Mouse (Mus musculus): ENCODE measurements around the gene Dctn1. TPM values are rescaled to one million over a fixed set of nuclear protein-coding genes. Genes with fewer than 3 reads are reported as not detected.

Gene Dctn1
- polyA plus RNA-seq, 1 experiment from 2014 or later, result 26.9 TPM

DNA sequence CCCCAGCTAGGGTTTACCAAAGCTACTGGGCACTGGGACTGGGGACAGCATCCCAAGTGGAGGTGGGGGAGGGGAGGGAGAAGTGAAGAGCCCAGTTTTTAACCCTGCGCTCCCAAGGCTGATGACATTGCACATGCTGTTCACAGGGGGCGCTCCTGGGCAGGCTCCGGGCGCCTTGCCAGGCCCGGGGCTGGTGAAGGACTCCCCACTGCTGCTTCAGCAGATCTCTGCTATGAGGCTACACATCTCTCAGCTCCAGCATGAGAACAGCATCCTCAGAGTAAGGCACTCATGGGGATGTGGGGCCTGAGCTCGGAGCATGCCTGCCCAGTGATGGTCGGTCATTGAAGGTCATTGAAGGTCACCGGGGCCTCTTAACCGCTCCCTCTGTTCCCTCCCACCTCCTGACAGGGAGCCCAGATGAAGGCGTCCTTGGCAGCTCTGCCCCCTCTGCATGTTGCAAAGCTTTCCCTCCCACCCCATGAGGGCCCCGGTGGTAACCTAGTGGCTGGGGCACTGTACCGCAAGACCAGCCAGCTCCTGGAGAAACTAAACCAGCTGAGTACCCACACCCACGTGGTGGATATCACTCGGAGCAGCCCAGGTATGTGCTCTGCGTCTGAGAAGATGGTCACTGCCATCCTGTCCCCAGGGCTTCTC lies 31.8 kb downstream of the Dctn1 start:
- ATAC-seq (ENCODE audit: low read depth), result no peak
- 68% methylated on average over 15 of the region's 15 CpGs for WGBS (ENCODE audit: insufficient replicate concordance)
- H3K4me3 ChIP-seq (ENCODE audit: low read depth, low read length), result no peak overlapping the region
- no peak overlapping the region for H3K27ac ChIP-seq (ENCODE audit: low read length)
- no peaks in the 10 kb centered on the region for H3K9me3 ChIP-seq (replicated peaks; ENCODE audit: control insufficient read depth, low read length)
- H3K9ac ChIP-seq (ENCODE audit: low read depth, low read length), result no peak overlapping the region
- peaks cover 39% of the 10 kb centered on the region for H3K36me3 ChIP-seq (ENCODE audit: control insufficient read depth, insufficient read depth)
- H3K4me2 ChIP-seq (ENCODE audit: low read depth, low read length), result no peak overlapping the region
- H3K4me1 ChIP-seq (ENCODE audit: control insufficient read depth, low read depth, low read length), result no peaks in the 10 kb centered on the region
- H3K27me3 ChIP-seq (ENCODE audit: control insufficient read depth, insufficient read depth, low read depth, low read length), result no peaks in the 10 kb centered on the region

DNA sequence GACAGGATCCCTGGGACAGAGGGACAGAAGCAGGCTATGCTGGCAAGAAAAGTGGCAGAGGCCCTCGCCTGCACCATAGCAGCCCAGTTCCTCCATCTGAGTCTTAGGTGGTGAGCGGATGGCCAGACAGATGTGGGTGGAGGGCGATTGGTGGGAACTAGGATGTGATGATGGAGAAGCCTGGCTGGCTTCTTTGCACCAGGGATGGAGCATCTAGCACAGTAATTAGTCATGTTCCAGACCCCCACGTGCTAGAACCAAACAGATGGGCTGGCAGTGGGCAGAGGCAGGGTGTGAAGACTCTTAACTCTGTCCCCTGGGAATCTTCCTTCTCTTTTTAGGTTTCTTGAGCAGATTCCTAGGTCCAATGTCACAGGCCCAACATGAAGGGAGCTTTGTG lies 37.6 kb downstream of the Dctn1 start:
- Histone ChIP-seq H3K4me3 (ENCODE audit: low read depth, low read length) (no peak overlapping the region), H3K27ac (ENCODE audit: low read length) (no peak overlapping the region), H3K4me1 (ENCODE audit: control insufficient read depth, low read depth, low read length) (no peaks in the 10 kb centered on the region), H3K9me3 (replicated peaks; ENCODE audit: control insufficient read depth, low read length) (no peaks in the 10 kb centered on the region), H3K4me2 (ENCODE audit: low read depth, low read length) (no peak overlapping the region), H3K9ac (ENCODE audit: low read depth, low read length) (no peak overlapping the region), H3K36me3 (ENCODE audit: control insufficient read depth, insufficient read depth) (no peaks in the 10 kb centered on the region; the same call in 1 of the 2 replicates), H3K27me3 (ENCODE audit: control insufficient read depth, insufficient read depth, low read depth, low read length) (no peaks in the 10 kb centered on the region)
- 64% methylated on average over 4 of the region's 4 CpGs for WGBS (ENCODE audit: insufficient replicate concordance)
- ATAC-seq (ENCODE audit: low read depth), result no peak

DNA sequence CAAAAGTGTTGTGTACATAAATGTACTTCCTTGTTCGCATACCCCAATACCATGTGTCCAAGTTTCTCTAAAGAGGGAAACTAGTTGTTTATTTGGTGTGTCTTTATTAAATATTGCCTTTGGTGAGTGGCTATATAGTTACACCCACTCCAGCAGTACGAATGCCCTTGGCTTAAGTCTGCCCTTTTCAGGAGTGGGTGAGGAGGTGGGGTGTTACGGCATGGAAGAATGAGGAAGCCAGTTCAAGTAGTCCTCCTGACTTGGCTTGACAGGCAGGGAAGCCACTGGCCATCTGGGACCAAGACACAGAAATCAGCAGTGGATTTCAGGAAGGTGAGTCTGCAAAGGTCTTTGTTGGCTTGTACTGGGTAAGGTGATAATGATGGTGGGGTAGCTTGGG lies 40.1 kb downstream of the Dctn1 start:
- Histone ChIP-seq H3K27ac (ENCODE audit: low read length) (no peak overlapping the region), H3K9ac (ENCODE audit: low read depth, low read length) (no peak overlapping the region), H3K4me3 (ENCODE audit: low read depth, low read length) (no peak overlapping the region), H3K27me3 (ENCODE audit: control insufficient read depth, insufficient read depth, low read depth, low read length) (no peaks in the 10 kb centered on the region), H3K36me3 (ENCODE audit: control insufficient read depth, insufficient read depth) (no peaks in the 10 kb centered on the region), H3K9me3 (replicated peaks; ENCODE audit: control insufficient read depth, low read length) (no peaks in the 10 kb centered on the region), H3K4me2 (ENCODE audit: low read depth, low read length) (no peak overlapping the region), H3K4me1 (ENCODE audit: control insufficient read depth, low read depth, low read length) (no peaks in the 10 kb centered on the region)
- no peak for ATAC-seq (ENCODE audit: low read depth)
- 71% methylated on average over 3 of the region's 3 CpGs for WGBS (ENCODE audit: insufficient replicate concordance)

DNA sequence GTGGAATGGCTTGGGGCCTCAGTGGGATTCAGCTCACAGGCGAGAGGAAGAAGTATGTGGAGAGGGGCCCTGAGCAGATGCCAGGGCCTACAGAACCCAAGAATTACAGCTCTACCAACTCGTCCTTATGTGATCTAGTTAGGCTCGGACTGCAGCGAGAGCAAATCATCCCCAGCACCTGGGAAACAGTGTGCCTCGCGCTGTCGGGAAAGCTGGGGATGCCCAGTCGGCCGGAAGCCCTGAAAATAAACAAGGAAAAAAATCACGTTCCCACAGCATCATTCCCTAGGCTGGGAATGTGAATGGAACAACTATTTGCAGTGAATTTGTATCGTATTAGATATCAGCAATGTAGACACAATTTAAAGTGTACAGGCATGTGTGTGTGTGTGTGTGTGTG lies 40.6 kb downstream of the Dctn1 start:
- H3K27ac ChIP-seq (ENCODE audit: low read length), result no peak overlapping the region
- H3K9ac ChIP-seq (ENCODE audit: low read depth, low read length), result no peak overlapping the region
- no peaks in the 10 kb centered on the region for H3K27me3 ChIP-seq (ENCODE audit: control insufficient read depth, insufficient read depth, low read depth, low read length)
- no peaks in the 10 kb centered on the region for H3K4me1 ChIP-seq (ENCODE audit: control insufficient read depth, low read depth, low read length)
- no peak for ATAC-seq (ENCODE audit: low read depth)
- no peaks in the 10 kb centered on the region for H3K9me3 ChIP-seq (replicated peaks; ENCODE audit: control insufficient read depth, low read length)
- 62% methylated on average over 11 of the region's 11 CpGs for WGBS (ENCODE audit: insufficient replicate concordance)
- no peak overlapping the region for H3K4me2 ChIP-seq (ENCODE audit: low read depth, low read length)
- no peak overlapping the region for H3K4me3 ChIP-seq (ENCODE audit: low read depth, low read length)
- no peaks in the 10 kb centered on the region for H3K36me3 ChIP-seq (ENCODE audit: control insufficient read depth, insufficient read depth)

DNA sequence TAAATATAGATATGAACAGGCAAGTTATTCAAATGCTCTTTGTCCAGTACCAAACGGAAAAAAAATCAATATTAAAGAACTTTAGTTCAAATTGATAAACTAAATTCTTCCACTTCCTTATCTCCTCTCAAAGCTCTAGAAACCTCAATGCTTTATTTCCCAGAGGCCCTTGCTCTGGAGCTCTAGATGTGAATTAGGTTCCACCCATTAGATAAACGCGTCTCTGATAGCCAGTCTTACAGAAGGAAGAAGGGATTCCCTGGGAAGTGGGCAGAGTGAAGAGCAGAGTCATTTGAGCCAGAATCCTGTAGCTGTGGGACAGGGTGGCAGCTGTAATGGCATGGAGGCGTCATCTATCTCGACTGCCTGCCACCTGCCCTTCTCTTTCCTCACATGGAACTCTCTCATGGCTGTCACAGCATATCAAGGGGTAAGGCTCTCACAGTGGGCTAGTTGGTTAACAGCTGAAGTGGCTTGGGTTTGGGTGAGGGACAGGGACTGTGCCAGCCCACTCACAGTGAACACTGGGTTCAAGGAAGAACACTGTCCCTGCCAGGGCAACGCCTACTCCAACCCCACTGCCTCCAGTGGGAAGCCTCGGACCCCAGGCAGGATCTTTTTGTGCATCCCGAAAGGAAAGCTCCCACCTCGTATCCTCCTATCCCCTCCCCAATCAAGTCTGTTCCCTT lies 41.8 kb downstream of the Dctn1 start:
- 46% methylated on average over 9 of the region's 9 CpGs for WGBS (ENCODE audit: insufficient replicate concordance)
- Histone ChIP-seq H3K27ac (ENCODE audit: low read length) (no peak overlapping the region), H3K4me3 (ENCODE audit: low read depth, low read length) (no peak overlapping the region), H3K9ac (ENCODE audit: low read depth, low read length) (no peak overlapping the region), H3K4me2 (ENCODE audit: low read depth, low read length) (no peak overlapping the region), H3K36me3 (ENCODE audit: control insufficient read depth, insufficient read depth) (no peaks in the 10 kb centered on the region), H3K4me1 (ENCODE audit: control insufficient read depth, low read depth, low read length) (no peaks in the 10 kb centered on the region), H3K9me3 (replicated peaks; ENCODE audit: control insufficient read depth, low read length) (no peaks in the 10 kb centered on the region), H3K27me3 (ENCODE audit: control insufficient read depth, insufficient read depth, low read depth, low read length) (no peaks in the 10 kb centered on the region)
- no peak for ATAC-seq (ENCODE audit: low read depth)

DNA sequence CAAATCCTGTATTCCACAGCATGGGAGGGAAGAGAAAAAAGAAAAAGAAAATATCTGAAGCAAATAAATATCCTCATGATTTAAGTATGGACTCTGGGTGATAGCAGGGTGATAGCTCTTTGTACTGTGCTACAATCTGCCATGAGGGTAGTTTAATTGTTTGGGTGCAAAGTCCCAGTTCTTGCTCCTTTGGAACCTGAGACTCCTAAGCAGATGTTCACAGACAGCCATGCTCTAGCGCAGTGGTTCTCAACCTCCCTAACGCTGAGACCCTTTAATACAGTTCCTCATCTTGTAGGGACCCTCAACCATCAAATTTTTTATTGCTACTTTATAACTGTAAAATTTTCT lies 42.3 kb downstream of the Dctn1 start:
- no peaks in the 10 kb centered on the region for H3K36me3 ChIP-seq (ENCODE audit: control insufficient read depth, insufficient read depth)
- H3K4me1 ChIP-seq (ENCODE audit: control insufficient read depth, low read depth, low read length), result no peaks in the 10 kb centered on the region
- H3K27ac ChIP-seq (ENCODE audit: low read length), result no peak overlapping the region
- 63% methylated on average over 2 of the region's 2 CpGs for WGBS (ENCODE audit: insufficient replicate concordance)
- ATAC-seq (ENCODE audit: low read depth), result no peak
- H3K27me3 ChIP-seq (ENCODE audit: control insufficient read depth, insufficient read depth, low read depth, low read length), result no peaks in the 10 kb centered on the region
- H3K9ac ChIP-seq (ENCODE audit: low read depth, low read length), result no peak overlapping the region
- H3K9me3 ChIP-seq (replicated peaks; ENCODE audit: control insufficient read depth, low read length), result no peaks in the 10 kb centered on the region
- no peak overlapping the region for H3K4me2 ChIP-seq (ENCODE audit: low read depth, low read length)
- no peak overlapping the region for H3K4me3 ChIP-seq (ENCODE audit: low read depth, low read length)

DNA sequence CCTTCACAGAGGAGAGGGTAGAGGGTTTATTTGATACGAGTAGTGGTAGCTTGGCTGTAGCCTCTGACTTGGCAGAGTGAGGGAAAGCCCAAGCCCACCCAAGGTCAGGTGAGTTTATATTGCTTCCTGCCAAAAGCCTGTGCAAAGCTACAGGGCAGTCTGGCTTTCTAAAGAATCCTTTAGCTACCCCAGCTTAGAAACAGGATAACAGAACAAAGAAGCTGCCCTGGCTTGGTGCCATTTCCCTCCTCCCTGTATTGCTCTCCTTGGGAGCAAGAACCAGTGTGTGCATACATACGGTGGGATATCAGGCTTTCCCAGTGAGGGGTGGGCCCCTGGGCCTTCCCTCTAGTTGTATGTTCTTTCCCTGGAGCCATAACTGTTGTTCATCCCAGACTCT lies 44.8 kb downstream of the Dctn1 start:
- Histone ChIP-seq H3K36me3 (ENCODE audit: control insufficient read depth, insufficient read depth) (no peaks in the 10 kb centered on the region), H3K4me1 (ENCODE audit: control insufficient read depth, low read depth, low read length) (no peaks in the 10 kb centered on the region), H3K27me3 (ENCODE audit: control insufficient read depth, insufficient read depth, low read depth, low read length) (no peaks in the 10 kb centered on the region), H3K4me3 (ENCODE audit: low read depth, low read length) (no peak overlapping the region), H3K27ac (ENCODE audit: low read length) (no peak overlapping the region), H3K4me2 (ENCODE audit: low read depth, low read length) (no peak overlapping the region), H3K9ac (ENCODE audit: low read depth, low read length) (no peak overlapping the region), H3K9me3 (replicated peaks; ENCODE audit: control insufficient read depth, low read length) (no peaks in the 10 kb centered on the region)
- no peak for ATAC-seq (ENCODE audit: low read depth)
- WGBS (ENCODE audit: insufficient replicate concordance), result 57% methylated on average over 2 of the region's 2 CpGs

DNA sequence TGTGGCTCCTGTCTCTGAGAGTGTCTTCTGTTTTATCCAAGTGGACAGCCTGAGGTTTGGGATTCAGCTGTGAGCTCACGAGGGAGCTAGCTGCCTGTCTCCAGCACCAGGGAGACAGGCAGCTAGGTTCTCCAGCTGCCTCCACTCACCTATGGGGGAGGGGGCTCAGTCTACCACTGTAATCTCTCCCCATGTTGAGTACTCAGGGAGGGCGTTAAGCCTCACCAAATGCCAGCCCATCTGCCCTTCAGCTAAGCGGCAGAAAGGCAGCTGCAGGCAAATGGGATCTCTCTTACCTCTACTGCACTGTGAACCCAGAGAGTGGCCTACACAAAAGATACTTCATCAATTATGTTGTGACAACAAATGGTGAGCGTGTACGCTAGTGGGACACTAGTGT lies 45.8 kb downstream of the Dctn1 start:
- no peaks in the 10 kb centered on the region for H3K9me3 ChIP-seq (replicated peaks; ENCODE audit: control insufficient read depth, low read length)
- H3K9ac ChIP-seq (ENCODE audit: low read depth, low read length), result no peak overlapping the region
- H3K27me3 ChIP-seq (ENCODE audit: control insufficient read depth, insufficient read depth, low read depth, low read length), result no peaks in the 10 kb centered on the region
- no peak overlapping the region for H3K4me3 ChIP-seq (ENCODE audit: low read depth, low read length)
- H3K36me3 ChIP-seq (ENCODE audit: control insufficient read depth, insufficient read depth), result no peaks in the 10 kb centered on the region
- H3K4me2 ChIP-seq (ENCODE audit: low read depth, low read length), result no peak overlapping the region
- 40% methylated on average over 5 of the region's 5 CpGs for WGBS (ENCODE audit: insufficient replicate concordance)
- no peaks in the 10 kb centered on the region for H3K4me1 ChIP-seq (ENCODE audit: control insufficient read depth, low read depth, low read length)
- H3K27ac ChIP-seq (ENCODE audit: low read length), result no peak overlapping the region
- no peak for ATAC-seq (ENCODE audit: low read depth)

DNA sequence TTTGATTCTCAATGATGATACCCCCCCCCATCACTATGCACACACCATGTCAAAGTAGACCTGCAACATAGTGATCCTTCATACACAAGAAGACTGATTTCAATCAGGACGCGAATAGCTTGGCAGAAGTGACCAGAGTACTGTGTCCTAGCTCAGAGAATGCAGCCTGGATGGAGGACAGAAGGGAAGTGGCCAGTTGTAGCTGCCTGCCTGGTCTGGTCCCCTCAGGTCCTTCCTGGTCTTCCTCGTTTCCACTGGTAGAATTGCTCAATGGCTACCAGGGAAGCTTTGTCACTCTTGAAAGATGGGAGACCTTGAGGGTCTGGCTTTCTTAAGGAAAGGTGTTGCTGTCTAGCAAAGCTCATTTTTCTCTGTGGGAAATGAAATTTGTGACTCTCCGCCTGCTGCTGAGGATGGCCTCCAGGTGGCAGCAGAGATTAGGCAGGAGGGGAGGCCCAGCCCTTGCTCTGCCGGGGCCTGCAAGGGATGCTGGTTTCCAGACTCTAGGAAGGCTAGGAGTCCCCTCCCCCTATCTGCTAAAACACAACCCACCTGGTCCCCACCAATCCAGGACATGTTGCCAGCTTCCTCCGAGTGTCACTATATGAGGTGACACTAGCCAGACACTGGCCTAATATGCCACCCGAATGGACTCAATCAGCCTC lies 49.4 kb downstream of the Dctn1 start:
- Histone ChIP-seq H3K9me3 (replicated peaks; ENCODE audit: control insufficient read depth, low read length) (no peaks in the 10 kb centered on the region), H3K4me2 (ENCODE audit: low read depth, low read length) (no peak overlapping the region), H3K9ac (ENCODE audit: low read depth, low read length) (no peak overlapping the region), H3K4me1 (ENCODE audit: control insufficient read depth, low read depth, low read length) (no peaks in the 10 kb centered on the region), H3K27me3 (ENCODE audit: control insufficient read depth, insufficient read depth, low read depth, low read length) (no peaks in the 10 kb centered on the region), H3K4me3 (ENCODE audit: low read depth, low read length) (no peak overlapping the region), H3K36me3 (ENCODE audit: control insufficient read depth, insufficient read depth) (no peaks in the 10 kb centered on the region), H3K27ac (ENCODE audit: low read length) (no peak overlapping the region)
- WGBS (ENCODE audit: insufficient replicate concordance), result 19% methylated on average over 7 of the region's 7 CpGs
- no peak for ATAC-seq (ENCODE audit: low read depth)

All from liver, embryonic 16.5 days (tissue).